Mouse (Mus musculus): ENCODE results near the gene Utf1. TPM values are rescaled to one million over a fixed set of nuclear protein-coding genes. Genes with fewer than 3 reads are reported as not detected.

Utf1 gene
- total and polyA plus RNA-seq, 2 experiments from 2014 or later, result not detected

DNA sequence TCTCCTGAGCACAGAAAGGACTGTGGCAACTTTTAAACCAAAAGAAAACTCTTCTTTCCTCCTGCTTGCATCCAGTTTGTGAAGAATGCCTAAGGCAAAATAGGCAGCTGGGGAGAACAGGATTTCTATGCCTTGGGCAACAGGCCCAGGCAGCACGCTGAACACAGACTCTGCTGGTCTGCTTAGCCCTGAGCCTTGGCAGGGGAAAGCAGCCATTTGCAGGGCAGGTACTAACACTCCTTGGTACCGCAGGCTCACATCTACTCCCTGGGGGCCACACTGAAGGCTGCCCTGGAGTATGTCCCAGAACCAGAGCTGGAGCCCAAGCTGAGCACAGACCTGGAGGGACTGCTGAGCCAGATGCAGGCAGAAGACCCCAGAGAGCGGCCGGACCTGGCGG is 35.4 kb upstream of the Utf1 start:
- Histone ChIP-seq H3K9me3 (ENCODE audit: low read length) (no peaks in the 10 kb centered on the region), H3K4me3 (ENCODE audit: low read depth, low read length) (no peak overlapping the region), H3K4me1 (ENCODE audit: insufficient read depth, low read length) (peaks cover 5% of the 10 kb centered on the region), H3K27me3 (ENCODE audit: insufficient read depth, low read length) (peaks cover 2% of the 10 kb centered on the region; the same call in 1 of the 2 replicates), H3K36me3 (ENCODE audit: insufficient read depth, low read length) (peaks cover 18% of the 10 kb centered on the region), H3K27ac (ENCODE audit: low read depth, low read length) (peak overlapping the region; percentile 59; the same call in 1 of the 2 replicates), H3K9ac (replicated peaks; ENCODE audit: low read length, poor library complexity, severe bottlenecking) (no peak overlapping the region), H3K4me2 (ENCODE audit: low read depth, low read length, poor library complexity, severe bottlenecking) (no peak overlapping the region)
- DNase-seq (ENCODE audit: low spot score) (peak; percentile 44), ATAC-seq (ENCODE audit: low FRiP score) (peak; percentile 49)
- TF ChIP-seq CTCF (IDR thresholded peaks at IDR 0.05), result no peak
- WGBS, result 32% methylated on average over 5 of the region's 5 CpGs

- H3K9ac ChIP-seq (replicated peaks; ENCODE audit: low read length, poor library complexity, severe bottlenecking), result no peak overlapping the region; the same call in 1 of the 2 replicates
- DNase-seq (ENCODE audit: low spot score) (peak; percentile 37), ATAC-seq (ENCODE audit: low FRiP score) (no peak)
- 27% methylated on average over 6 of the region's 6 CpGs for WGBS
- H3K27me3 ChIP-seq (ENCODE audit: insufficient read depth, low read length), result peaks cover 14% of the 10 kb centered on the region
- TF ChIP-seq CTCF (IDR thresholded peaks at IDR 0.05), result no peak
- no peak overlapping the region for H3K4me3 ChIP-seq (ENCODE audit: low read depth, low read length)
- H3K4me1 ChIP-seq (ENCODE audit: insufficient read depth, low read length), result peaks cover 5% of the 10 kb centered on the region
- H3K36me3 ChIP-seq (ENCODE audit: insufficient read depth, low read length), result peaks cover 20% of the 10 kb centered on the region
- H3K4me2 ChIP-seq (ENCODE audit: low read depth, low read length, poor library complexity, severe bottlenecking), result no peak overlapping the region
- no peaks in the 10 kb centered on the region for H3K9me3 ChIP-seq (ENCODE audit: low read length)
- H3K27ac ChIP-seq (ENCODE audit: low read depth, low read length), result no peak overlapping the region
Measured at GRCm38 (mm10) chr7:139909469-139909868, 34.1 kb upstream of the Utf1 start.

DNA sequence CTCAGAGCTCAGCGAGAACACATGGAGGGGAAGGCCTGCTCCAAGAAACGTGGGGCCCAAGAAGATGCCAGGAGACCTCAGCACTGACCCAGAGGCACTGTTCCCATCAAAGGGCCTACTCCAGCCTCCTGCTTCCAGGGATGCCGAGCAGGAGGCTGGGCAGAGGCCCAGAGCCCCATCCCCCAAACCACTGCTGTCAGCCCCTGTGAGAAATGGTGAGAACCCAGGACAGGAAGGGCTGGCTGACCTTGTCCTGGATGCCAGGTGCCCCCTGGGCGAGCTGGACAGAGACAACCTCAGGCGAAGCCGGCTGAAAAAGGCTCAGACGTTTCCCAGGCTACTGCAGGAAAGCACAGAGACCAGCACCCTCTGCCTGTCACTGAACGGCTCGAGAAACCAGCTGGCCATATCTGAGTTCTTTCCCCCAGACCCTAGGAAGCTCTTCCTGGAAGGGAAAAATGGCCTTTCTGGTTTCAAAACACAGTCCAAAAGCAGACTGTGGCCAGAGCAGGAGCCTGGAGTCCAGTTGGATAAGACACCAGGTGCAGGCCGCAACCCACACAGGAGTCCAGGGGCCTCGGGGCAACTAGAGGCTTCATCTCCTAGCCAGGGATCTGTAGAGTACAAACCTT is 33.3 kb upstream of the Utf1 start:
- ATAC-seq (ENCODE audit: low FRiP score) (no peak), DNase-seq (ENCODE audit: low spot score) (no peak)
- Histone ChIP-seq H3K4me1 (ENCODE audit: insufficient read depth, low read length) (peaks cover 5% of the 10 kb centered on the region), H3K9me3 (ENCODE audit: low read length) (no peaks in the 10 kb centered on the region), H3K27me3 (ENCODE audit: insufficient read depth, low read length) (peaks cover 16% of the 10 kb centered on the region), H3K4me3 (ENCODE audit: low read depth, low read length) (no peak overlapping the region), H3K36me3 (ENCODE audit: insufficient read depth, low read length) (peaks cover 20% of the 10 kb centered on the region), H3K4me2 (ENCODE audit: low read depth, low read length, poor library complexity, severe bottlenecking) (no peak overlapping the region), H3K9ac (replicated peaks; ENCODE audit: low read length, poor library complexity, severe bottlenecking) (no peak overlapping the region), H3K27ac (ENCODE audit: low read depth, low read length) (no peak overlapping the region)
- no peak for TF ChIP-seq CTCF (IDR thresholded peaks at IDR 0.05)
- WGBS, result 63% methylated on average over 11 of the region's 11 CpGs

- Histone ChIP-seq H3K9ac (replicated peaks; ENCODE audit: low read length, poor library complexity, severe bottlenecking) (no peak overlapping the region), H3K4me1 (ENCODE audit: insufficient read depth, low read length) (peaks cover 5% of the 10 kb centered on the region; the same call in 1 of the 2 replicates), H3K9me3 (ENCODE audit: low read length) (no peaks in the 10 kb centered on the region), H3K4me3 (ENCODE audit: low read depth, low read length) (no peak overlapping the region), H3K27me3 (ENCODE audit: insufficient read depth, low read length) (peaks cover 16% of the 10 kb centered on the region), H3K27ac (ENCODE audit: low read depth, low read length) (no peak overlapping the region), H3K36me3 (ENCODE audit: insufficient read depth, low read length) (peaks cover 23% of the 10 kb centered on the region), H3K4me2 (ENCODE audit: low read depth, low read length, poor library complexity, severe bottlenecking) (peak overlapping the region; percentile 26)
- ATAC-seq (ENCODE audit: low FRiP score) (no peak; the same call in 1 of the 2 replicates), DNase-seq (ENCODE audit: low spot score) (no peak)
- 15% methylated on average over 29 of the region's 29 CpGs for WGBS
- no peak for TF ChIP-seq CTCF (IDR thresholded peaks at IDR 0.05)
Measured at GRCm38 (mm10) chr7:139914141-139915047, 29.2 kb upstream of the Utf1 start.

GRCm38 (mm10) chr7:139915646-139916257 is 27.8 kb upstream of the Utf1 start:
- H3K9ac ChIP-seq (replicated peaks; ENCODE audit: low read length, poor library complexity, severe bottlenecking), result no peak overlapping the region
- H3K4me3 ChIP-seq (ENCODE audit: low read depth, low read length), result no peak overlapping the region
- DNase-seq (ENCODE audit: low spot score) (no peak), ATAC-seq (ENCODE audit: low FRiP score) (peak; percentile 14; the same call in 1 of the 2 replicates)
- 7% methylated on average over 14 of the region's 14 CpGs for WGBS
- H3K9me3 ChIP-seq (ENCODE audit: low read length), result no peaks in the 10 kb centered on the region
- H3K27me3 ChIP-seq (ENCODE audit: insufficient read depth, low read length), result peaks cover 16% of the 10 kb centered on the region
- H3K36me3 ChIP-seq (ENCODE audit: insufficient read depth, low read length), result peaks cover 28% of the 10 kb centered on the region
- TF ChIP-seq CTCF (IDR thresholded peaks at IDR 0.05), result no peak
- H3K27ac ChIP-seq (ENCODE audit: low read depth, low read length), result peak overlapping the region; percentile 32; the same call in 1 of the 2 replicates
- no peaks in the 10 kb centered on the region for H3K4me1 ChIP-seq (ENCODE audit: insufficient read depth, low read length)
- peak overlapping the region; percentile 22; the same call in 1 of the 2 replicates for H3K4me2 ChIP-seq (ENCODE audit: low read depth, low read length, poor library complexity, severe bottlenecking)

All from midbrain, postnatal 0 days (tissue).